Mouse (Mus musculus) G1E (cell line): ENCODE measurements around the gene Kcnc1.

ENCODE experiments used
- CTCF ChIP-seq: IDR thresholded peaks from 2 replicates; pipeline ENCODE4 v1.5.1; 2012; ENCODE audit warnings: low read depth, low read length, inconsistent platforms, mixed read lengths
- GATA1 ChIP-seq: IDR thresholded peaks from 2 replicates; pipeline ENCODE4 v1.6.1; 2012; ENCODE audit warnings: borderline replicate concordance, low read length, inconsistent platforms, mixed read lengths
- GATA2 ChIP-seq: IDR thresholded peaks from 2 replicates; pipeline ENCODE4 v1.6.1; 2012; ENCODE audit warnings: low read depth, low read length, inconsistent platforms, borderline replicate concordance
- POLR2AphosphoS5 ChIP-seq: IDR thresholded peaks from 2 replicates; pipeline ENCODE4 v1.6.1; 2012; ENCODE audit warnings: low read depth, low read length, inconsistent platforms; ENCODE audit not compliant: insufficient replicate concordance
- TAL1 ChIP-seq: conservative IDR thresholded peaks from 2 replicates; pipeline ENCODE4 v1.6.1; 2012; ENCODE audit warnings: low read depth, low read length, inconsistent platforms, mixed read lengths

DNA sequence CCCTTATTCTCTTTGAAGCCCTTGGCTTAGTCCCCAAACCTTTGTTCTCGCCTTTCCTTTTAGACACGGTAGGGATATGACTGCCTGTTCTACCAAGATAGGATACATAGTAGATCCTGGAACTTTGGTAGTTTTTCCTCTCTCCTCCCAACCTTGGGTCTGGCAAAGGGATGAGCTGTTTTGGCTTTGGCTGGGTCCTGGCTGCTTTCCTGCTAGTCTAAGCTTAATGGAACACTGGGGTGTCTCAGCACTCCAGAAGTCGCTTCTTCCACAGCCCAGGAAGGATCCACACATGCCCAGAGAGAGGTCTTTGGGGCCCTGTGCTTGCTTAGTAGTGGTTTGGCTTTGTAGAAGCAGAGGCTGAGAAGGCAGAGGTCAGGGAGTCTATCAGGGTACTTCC is 27.7 kb downstream of the Kcnc1 start:
- TF ChIP-seq CTCF = no peak
- TF ChIP-seq POLR2AphosphoS5 = no peak
- no peak for TF ChIP-seq GATA1
- no peak for TF ChIP-seq TAL1
- TF ChIP-seq GATA2 = no peak
